Mouse (Mus musculus) kidney, postnatal 14 days (tissue): ENCODE data around the gene Klrc1.
"Not testable (repeated sequence)": the region's sequence is repeated elsewhere in the genome, so short reads cannot be mapped to it uniquely, and the experiment has no call there.

Source experiments
- DNase-seq: peaks from one replicate; pipeline ENCODE4 v3.0.0; 2022; ENCODE audit warnings: mixed read lengths

Gene Klrc1

DNA sequence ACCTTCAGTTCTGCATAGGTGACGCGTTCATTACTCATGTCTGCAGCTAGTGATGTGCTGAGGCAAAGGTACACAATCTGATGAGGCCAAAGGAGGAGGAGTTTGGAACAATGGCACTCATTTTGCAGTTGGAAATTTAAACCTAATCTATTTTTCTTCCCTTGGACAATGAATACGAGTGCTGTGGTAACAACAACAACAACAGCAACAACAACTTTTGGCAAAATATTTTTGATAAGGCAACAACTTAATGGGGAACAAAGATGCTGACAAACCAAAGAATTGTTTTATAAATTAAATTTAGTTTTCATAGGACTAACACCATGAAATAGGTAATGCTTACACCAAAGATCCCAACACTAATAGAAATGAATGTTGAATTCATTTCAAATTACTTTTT lies at the start of gene Klrc1:
Gene Klrc1, minus strand, starts transcription at position 101 of the 400 bp plus-strand sequence.
- DNase-seq: no peak

DNA sequence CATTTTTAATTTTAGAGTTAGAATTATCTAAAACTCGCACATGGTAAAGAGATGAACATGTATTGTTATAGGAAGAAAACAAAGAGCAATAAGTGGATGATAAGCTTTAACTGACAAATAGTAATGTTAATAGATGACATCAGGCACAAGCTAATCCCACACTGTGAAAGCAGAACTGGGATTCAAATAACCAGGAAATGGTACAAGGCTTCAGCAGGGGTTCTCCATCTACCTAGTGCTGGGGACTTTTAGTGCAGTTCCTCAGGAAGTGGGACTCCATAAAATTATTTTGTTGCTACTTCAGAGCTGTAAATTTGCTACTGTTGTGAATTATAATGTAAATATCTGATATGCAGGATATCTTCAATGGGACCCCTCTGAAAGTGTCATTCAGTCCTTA lies 48.5 kb upstream of the Klrc1 start:
- DNase-seq: no peak

DNA sequence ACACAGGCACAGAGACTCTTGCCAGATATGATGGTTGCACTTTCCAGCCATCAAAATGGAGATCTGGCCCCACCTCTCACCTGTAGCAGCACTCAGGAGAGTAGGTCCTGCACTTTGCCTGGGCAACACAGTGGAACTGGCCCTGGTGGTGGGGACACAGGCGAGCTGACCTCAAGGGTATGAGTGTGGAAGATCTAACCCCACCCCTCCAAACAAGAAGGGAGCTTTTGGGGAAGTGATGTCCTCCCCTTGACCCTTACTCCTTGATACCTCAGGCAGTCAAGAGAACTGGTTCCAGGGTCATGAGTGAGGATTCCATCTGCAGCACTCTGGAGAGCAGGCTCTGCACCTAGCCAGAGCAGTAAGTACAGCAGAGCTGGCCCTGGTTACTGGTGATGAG lies 42.6 kb upstream of the Klrc1 start:
- DNase-seq: no peak

DNA sequence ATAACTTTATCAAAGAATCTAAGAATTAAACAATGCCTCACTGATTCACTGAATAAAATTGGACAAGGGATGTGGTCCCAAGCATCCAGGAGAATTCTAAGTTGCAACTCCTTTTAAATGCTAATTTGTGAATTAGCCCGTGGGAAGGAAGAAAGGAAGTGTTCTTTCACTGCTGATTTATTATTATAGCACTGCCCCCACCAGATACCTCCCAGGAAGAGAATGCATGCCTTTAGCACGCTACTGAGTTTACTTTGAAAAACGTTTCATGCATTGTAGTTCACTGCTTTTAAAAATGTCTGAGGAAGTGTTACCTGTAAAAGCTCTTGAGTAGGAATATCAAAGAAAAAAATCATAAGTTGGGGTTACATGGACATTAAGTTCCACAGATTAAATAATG lies 41.7 kb upstream of the Klrc1 start:
- DNase-seq: no peak

DNA sequence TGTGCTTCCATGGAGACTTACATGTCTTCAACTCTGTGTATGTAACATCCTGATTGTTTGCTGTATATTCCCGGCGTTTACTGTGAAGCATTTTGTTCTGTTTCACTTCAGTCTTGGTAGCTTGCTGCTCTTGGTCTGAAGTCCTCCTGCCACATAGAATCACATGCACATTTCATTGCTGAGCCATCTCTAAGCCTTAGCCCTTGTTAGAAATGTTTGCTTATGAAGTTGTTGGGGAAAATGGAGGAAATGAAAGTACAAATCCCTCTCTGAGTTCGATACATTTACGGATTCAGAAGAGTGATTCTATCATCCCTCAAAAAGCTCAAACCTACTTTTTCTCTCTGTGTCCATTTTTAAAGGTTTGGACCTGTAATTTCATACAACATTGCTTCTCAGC lies 38.3 kb upstream of the Klrc1 start, which contains the start of gene Klri1:
Gene Klri1, minus strand, starts transcription at position 101 of the 400 bp plus-strand sequence.
- DNase-seq: no peak

DNA sequence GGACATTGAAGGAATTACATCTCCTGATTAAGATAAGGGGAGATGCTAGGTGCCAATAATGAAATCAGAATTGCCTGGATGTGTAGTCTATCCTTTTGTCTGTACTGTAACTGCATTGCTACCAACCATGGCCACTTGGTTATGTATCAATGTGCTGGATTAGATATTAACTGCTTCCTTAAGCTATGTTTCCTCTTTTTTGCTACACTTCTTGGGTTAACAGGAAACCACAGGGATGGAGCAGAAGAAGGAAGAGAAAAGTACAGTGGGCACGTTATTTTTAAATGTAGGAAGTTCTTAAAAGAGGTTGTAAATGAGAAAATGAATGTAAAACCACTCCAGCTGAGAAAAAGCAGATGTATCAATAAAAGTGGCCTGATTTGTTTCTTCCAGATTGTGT lies 34.8 kb upstream of the Klrc1 start:
- DNase-seq: no peak

DNA sequence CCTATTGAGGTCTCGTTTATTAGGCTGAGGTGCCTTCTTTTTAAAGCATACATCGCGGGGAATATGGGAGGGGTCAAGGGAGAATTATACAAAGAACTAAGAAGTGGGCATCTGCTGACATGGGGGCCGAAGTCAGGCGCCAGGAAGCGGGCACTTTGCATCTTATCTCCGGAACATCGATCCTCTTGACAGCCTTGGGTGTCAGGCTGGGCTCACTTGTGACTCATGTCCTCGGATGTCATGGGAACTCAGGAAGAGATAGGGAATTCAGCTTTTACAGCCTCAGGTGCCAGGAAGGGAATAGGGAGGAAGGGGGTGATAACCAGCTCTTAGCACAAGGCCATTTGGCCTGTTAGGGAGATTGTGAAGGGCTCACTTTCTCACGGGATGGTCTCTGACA lies 12.7 kb upstream of the Klrc1 start:
- DNase-seq: not testable (repeated sequence)

DNA sequence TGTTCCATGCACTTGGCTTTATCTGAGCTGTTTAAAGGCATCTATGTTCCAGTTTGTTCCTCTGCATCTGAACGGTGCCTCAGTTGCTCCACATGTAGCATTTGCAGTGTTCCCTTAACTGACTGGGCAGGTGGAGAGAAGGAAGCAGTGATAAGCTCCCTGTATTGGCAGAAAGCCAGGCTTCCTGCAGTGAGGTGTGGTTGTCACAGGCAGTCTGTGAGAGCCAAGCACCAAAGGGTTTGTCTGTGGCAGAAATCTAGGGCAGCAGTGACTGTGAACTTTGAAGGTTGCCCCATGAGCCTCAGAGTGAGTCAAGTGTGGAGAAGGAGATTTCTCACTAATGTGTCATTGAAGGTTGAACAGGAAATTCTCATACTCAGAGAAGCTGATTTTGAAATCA lies 1.6 kb upstream of the Klrc1 start:
- DNase-seq: peak; percentile 7

DNA sequence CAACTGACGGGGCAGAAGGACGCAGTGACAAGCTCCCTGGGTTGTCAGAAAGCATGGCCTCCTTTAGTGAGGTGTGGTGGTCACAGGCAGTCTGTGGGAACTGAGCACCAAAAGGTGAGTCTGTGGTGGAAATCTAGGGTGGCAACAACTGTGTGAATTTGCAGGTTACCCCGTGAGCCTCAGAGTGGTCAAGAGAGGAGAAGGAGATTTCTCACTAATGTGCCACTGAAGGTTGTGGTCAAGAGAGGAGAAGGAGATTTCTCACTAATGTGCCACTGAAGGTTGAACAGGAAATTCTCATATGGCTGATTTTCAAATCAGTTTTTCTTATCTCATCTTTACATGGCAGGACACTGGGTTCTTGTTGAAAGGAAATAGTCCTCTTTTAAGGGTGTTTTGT lies 17.5 kb downstream of the Klrc1 start:
- not testable (repeated sequence) for DNase-seq

DNA sequence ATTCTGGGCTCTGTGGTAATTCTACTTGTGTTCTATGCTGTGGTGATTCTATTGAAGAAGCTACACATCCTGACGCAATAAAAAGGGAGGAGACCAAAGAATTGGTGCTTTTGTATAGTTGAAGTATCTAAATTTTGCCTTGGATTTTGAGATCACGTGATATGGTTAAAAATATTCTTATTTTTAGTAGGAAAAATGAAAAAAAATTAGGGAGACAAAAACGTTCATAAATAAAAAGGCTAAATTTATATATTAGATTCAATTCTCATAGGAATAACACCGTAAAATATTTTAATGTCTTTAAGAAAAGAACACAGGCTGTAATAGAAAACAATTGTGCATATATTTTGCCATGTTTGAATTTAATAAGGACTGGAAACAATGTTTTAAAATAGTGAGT lies 18.2 kb downstream of the Klrc1 start, which contains the start of gene Klrc2:
Gene Klrc2, minus strand, starts transcription at position 101 of the 400 bp plus-strand sequence.
- not testable (repeated sequence) for DNase-seq

DNA sequence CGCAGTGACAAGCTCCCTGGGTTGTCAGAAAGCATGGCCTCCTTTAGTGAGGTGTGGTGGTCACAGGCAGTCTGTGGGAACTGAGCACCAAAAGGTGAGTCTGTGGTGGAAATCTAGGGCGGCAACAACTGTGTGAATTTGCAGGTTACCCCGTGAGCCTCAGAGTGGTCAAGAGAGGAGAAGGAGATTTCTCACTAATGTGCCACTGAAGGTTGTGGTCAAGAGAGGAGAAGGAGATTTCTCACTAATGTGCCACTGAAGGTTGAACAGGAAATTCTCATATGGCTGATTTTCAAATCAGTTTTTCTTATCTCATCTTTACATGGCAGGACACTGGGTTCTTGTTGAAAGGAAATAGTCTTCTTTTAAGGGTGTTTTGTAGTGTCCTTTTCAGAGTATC lies 34.7 kb downstream of the Klrc1 start:
- not testable (repeated sequence) for DNase-seq

DNA sequence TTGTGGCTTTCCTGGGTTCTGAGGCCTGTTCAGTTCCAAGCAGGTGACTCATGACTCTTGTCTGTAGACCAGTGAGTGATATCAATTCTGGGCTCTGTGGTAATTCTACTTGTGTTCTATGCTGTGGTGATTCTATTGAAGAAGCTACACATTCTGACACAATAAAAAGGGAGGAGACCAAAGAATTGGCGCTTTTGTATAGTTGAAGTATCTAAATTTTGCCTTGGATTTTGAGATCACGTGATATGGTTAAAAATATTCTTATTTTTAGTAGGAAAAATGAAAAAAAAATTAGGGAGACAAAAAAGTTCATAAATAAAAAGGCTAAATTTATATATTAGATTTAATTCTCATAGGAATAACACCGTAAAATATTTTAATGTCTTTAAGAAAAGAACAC lies 35.5 kb downstream of the Klrc1 start, which contains the start of gene Klrc3:
Gene Klrc3, minus strand, starts transcription at position 101 of the 400 bp plus-strand sequence.
- not testable (repeated sequence) for DNase-seq

DNA sequence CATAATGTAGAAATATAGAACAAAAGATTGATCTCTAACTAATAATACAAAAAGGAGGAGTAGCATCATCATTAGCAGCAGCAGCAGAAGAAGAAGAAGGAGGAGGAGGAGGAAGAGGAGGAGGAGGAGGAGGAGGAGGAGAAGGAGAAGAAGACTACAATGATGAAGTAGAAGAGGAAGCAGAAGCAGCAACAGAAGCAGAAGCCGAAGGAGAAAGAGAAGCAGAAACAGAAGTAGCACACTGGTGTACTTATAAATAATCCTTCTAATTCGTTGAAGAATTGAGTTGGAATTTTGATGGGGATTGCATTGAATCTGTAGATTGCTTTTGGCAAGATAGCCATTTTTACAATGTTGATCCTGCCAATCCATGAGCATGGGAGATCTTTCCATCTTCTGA lies 47.7 kb downstream of the Klrc1 start:
- DNase-seq: not testable (repeated sequence)

DNA sequence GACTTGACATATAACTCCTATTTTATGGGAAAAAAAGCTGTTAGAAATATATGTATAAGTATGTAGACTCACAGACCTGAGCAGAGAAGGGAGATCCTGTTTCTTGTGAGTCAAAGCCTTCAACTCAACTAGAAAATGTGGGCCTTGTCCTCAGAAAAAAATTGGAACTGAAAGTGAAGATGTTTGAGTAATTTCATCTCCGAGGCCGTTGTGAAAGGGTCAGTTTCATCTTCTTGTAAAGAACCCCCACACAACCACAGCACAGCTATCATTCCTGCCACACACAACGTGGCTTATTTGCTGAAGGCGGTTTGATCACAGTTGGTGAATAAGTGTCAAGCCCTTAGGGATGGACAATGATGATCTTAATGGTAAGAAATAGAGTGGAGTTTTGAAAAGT lies 55.0 kb downstream of the Klrc1 start, which contains the start of gene Klrk1:
Gene Klrk1, minus strand, starts transcription at position 130 of the 400 bp plus-strand sequence.
- DNase-seq: no peak
